Mouse (Mus musculus): ENCODE measurements around the gene Dynlrb2. TPM values are rescaled to one million over a fixed set of nuclear protein-coding genes. Genes with fewer than 3 reads are reported as not detected.

The Dynlrb2 gene
- polyA plus RNA-seq (2015; fragmentation: Nextera tagmentation; extraction: Ambion mirVana), result 60.2 and 126 TPM in 2 replicates

DNA sequence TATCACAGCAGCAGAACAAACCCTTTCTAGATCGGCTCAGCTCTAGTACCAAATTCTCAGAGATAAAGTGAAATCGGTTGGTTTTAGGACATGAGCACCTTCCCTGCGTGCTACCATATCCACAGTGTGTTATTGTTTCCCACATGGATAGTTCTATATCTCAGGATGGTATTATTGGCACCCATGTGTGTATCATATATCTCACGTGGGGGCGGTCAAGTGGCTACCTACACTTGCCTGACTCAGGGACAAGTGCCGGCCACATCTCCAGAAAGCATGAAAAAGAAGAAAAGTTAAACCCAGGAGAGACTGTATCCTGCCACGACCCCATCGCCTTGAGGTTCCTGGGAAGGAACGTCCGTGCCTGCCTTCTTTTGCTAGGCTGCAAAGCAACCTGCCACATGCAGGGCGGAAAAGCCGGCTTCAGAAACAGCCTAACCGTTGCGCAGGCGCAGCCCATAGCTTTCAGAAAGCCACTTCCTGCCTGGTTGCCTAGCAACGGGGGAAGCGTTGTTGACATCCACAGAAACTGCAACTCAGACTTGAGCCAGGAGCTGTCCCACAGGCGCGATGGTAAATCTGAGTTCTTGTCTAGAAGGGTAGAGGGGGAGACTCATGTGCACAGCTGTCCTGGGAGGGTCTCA, at the start of gene Dynlrb2:
Dynlrb2 (plus strand) TSS at position 498 of the 644 bp plus-strand sequence.
- Histone ChIP-seq H3K4me3 (replicated peaks) (peak within 1 kb of the TSS; percentile 40), H3K9me3 (replicated peaks) (no peaks in the 10 kb centered on the region), H3K27ac (replicated peaks) (no peak within 1 kb of the TSS), H3K4me2 (replicated peaks) (peak within 1 kb of the TSS; percentile 75), H3K9ac (no peak within 1 kb of the TSS), H3K27me3 (no peaks in the 10 kb centered on the region), H3K36me3 (no peaks in the 10 kb centered on the region), H3K4me1 (peaks cover 9% of the 10 kb centered on the region)
- ATAC-seq (ENCODE audit: insufficient number of reproducible peaks, low FRiP score, low TSS enrichment, low read depth), result peak; percentile 79
- WGBS, result 8% methylated on average over 19 of the region's 19 CpGs

DNA sequence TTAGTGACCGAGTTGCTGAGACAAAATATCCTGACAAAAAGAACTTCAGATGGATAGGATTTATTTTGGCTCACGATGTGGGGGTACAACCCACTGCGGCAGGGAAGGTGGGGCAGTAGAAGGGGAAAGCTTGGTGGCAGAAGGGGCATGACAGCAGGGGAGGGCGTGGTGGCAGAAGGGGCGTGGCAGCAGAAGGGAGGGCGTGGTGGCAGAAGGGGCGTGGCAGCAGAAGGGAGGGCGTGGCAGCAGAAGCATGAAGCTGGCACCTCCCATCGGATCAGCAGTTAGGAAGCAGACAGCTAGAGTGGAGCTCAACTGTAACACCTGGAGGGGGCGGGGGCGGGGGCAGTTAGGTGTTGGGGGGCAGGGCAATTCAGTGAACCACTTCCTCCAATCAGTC, 46.2 kb upstream of the Dynlrb2 start:
- H3K9me3 ChIP-seq (replicated peaks), result no peaks in the 10 kb centered on the region
- H3K9ac ChIP-seq, result no peak overlapping the region
- H3K4me3 ChIP-seq (replicated peaks), result no peak overlapping the region
- no peak for ATAC-seq (ENCODE audit: insufficient number of reproducible peaks, low FRiP score, low TSS enrichment, low read depth)
- 77% methylated on average over 11 of the region's 11 CpGs for WGBS
- no peak overlapping the region for H3K4me2 ChIP-seq (replicated peaks)
- H3K4me1 ChIP-seq, result no peaks in the 10 kb centered on the region
- no peaks in the 10 kb centered on the region for H3K27me3 ChIP-seq
- no peak overlapping the region for H3K27ac ChIP-seq (replicated peaks)
- H3K36me3 ChIP-seq, result no peaks in the 10 kb centered on the region

DNA sequence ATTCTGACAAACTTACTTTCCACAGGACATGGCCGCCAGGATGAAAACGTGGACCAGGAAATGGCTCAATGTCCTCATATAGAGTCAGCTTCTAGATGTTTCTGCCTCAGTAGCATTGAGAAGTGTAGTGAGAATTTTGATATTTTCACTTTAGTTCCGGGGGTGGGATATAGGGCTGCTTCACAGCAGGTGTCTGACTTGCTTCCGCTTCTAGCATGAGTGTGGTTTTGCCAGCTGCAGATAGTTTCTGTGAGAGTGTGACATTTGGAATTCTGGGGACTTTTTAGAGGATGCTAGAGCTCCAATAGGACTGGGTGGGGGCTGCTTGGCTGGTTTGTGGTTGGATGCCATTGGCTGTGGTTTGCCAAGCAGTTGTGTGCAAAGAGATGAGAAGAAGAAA, 43.3 kb upstream of the Dynlrb2 start:
- Histone ChIP-seq H3K9me3 (replicated peaks) (no peaks in the 10 kb centered on the region), H3K27me3 (no peaks in the 10 kb centered on the region), H3K4me1 (no peaks in the 10 kb centered on the region), H3K36me3 (no peaks in the 10 kb centered on the region), H3K27ac (replicated peaks) (no peak overlapping the region), H3K4me3 (replicated peaks) (no peak overlapping the region), H3K9ac (no peak overlapping the region), H3K4me2 (replicated peaks) (no peak overlapping the region)
- 78% methylated on average over 4 of the region's 4 CpGs for WGBS
- no peak for ATAC-seq (ENCODE audit: insufficient number of reproducible peaks, low FRiP score, low TSS enrichment, low read depth)

DNA sequence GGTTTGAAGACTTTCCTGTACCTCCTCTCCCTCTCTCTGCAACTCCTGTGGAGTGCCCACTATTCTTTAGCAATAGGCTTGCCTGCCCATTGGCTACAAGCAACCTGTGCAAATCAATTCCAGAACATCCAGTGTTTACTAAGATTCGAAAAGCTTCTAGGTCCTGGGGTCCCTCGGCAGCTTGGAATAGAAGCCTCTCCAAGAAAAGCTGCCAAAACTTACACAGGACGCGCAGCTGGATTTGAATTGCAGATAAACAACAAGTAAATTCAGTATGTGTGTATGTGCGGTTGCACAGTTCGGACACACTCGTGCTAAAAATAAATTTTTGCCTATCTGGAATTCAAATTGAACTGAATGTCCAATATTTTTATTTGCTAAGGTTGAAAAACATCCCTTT, 38.2 kb upstream of the Dynlrb2 start:
- no peak overlapping the region for H3K9ac ChIP-seq
- WGBS, result 50% methylated on average over 7 of the region's 7 CpGs
- H3K4me3 ChIP-seq (replicated peaks), result no peak overlapping the region
- no peaks in the 10 kb centered on the region for H3K9me3 ChIP-seq (replicated peaks)
- H3K4me2 ChIP-seq (replicated peaks), result no peak overlapping the region
- H3K27ac ChIP-seq (replicated peaks), result no peak overlapping the region
- no peaks in the 10 kb centered on the region for H3K27me3 ChIP-seq
- ATAC-seq (ENCODE audit: insufficient number of reproducible peaks, low FRiP score, low TSS enrichment, low read depth), result no peak
- no peaks in the 10 kb centered on the region for H3K36me3 ChIP-seq
- H3K4me1 ChIP-seq, result no peaks in the 10 kb centered on the region

DNA sequence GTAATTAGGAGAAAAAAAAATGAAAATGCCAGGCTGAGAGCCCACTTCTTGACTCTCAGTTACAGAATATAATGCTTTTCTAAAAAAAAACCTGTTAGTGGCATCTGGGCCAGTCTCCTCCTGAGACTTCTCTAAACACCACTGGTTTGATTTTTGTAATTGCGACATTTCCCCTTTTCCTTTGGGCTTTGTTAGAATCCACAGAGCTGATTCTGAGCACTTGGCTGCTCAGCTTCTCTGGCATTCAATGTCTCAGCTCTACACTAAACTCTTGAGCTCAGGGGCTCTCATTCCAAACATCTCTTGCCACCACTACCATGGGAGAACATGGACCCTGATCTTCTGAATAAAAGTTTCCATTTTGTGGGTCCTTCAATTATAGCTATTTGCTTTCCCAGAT, 37.7 kb upstream of the Dynlrb2 start:
- Histone ChIP-seq H3K27ac (replicated peaks) (no peak overlapping the region), H3K27me3 (no peaks in the 10 kb centered on the region), H3K9me3 (replicated peaks) (no peaks in the 10 kb centered on the region), H3K4me3 (replicated peaks) (no peak overlapping the region), H3K4me1 (no peaks in the 10 kb centered on the region), H3K4me2 (replicated peaks) (no peak overlapping the region), H3K9ac (no peak overlapping the region), H3K36me3 (no peaks in the 10 kb centered on the region)
- WGBS, result 46% methylated on average over 1 of the region's 1 CpGs
- no peak for ATAC-seq (ENCODE audit: insufficient number of reproducible peaks, low FRiP score, low TSS enrichment, low read depth)

DNA sequence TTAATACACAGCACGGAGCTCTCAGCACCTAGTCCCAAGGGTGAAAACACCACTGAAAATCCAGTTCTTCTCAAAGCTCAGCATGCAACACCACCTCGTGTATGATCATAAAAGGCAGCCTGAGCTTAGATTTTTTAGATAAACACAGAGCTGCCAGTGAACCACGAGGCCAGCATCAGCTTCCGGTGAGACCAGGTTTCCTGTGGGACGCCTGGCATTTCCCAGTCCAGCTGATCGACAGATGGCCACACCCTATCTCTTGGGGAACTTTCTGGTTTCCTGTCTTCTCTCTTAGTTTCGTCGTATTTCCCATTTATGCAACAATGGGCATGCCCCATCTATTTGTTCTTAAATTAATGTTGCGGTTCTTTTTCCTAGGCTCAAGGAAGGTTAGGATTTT, 26.8 kb upstream of the Dynlrb2 start:
- H3K4me1 ChIP-seq, result no peaks in the 10 kb centered on the region
- H3K36me3 ChIP-seq, result no peaks in the 10 kb centered on the region
- WGBS, result 80% methylated on average over 9 of the region's 9 CpGs
- no peak overlapping the region for H3K27ac ChIP-seq (replicated peaks)
- no peaks in the 10 kb centered on the region for H3K9me3 ChIP-seq (replicated peaks)
- no peaks in the 10 kb centered on the region for H3K27me3 ChIP-seq
- no peak overlapping the region for H3K9ac ChIP-seq
- no peak overlapping the region for H3K4me3 ChIP-seq (replicated peaks)
- no peak overlapping the region for H3K4me2 ChIP-seq (replicated peaks)
- no peak for ATAC-seq (ENCODE audit: insufficient number of reproducible peaks, low FRiP score, low TSS enrichment, low read depth)

DNA sequence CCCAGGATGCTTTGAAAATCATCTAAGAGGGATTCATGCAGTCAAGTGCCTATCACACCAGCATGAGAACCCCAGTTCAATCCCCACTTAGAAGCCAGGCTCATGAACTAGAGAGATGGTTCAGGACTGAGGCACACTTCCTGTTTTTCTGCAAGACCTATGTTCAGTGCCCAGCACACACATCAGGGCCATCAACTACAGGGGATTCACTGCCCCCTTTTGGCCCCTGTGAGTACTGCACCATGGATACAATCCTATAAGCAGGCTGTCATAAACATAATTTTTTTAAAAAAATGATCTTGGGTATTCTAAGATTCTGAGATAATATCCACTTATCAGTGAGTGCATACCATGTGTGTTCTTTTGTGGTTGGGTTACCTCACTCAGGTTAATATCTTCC, 26.1 kb upstream of the Dynlrb2 start:
- H3K9me3 ChIP-seq (replicated peaks), result no peaks in the 10 kb centered on the region
- no peak overlapping the region for H3K4me3 ChIP-seq (replicated peaks)
- H3K9ac ChIP-seq, result no peak overlapping the region
- H3K27me3 ChIP-seq, result no peaks in the 10 kb centered on the region
- no peak overlapping the region for H3K27ac ChIP-seq (replicated peaks)
- ATAC-seq (ENCODE audit: insufficient number of reproducible peaks, low FRiP score, low TSS enrichment, low read depth), result no peak
- H3K36me3 ChIP-seq, result no peaks in the 10 kb centered on the region
- H3K4me2 ChIP-seq (replicated peaks), result no peak overlapping the region
- no peaks in the 10 kb centered on the region for H3K4me1 ChIP-seq

DNA sequence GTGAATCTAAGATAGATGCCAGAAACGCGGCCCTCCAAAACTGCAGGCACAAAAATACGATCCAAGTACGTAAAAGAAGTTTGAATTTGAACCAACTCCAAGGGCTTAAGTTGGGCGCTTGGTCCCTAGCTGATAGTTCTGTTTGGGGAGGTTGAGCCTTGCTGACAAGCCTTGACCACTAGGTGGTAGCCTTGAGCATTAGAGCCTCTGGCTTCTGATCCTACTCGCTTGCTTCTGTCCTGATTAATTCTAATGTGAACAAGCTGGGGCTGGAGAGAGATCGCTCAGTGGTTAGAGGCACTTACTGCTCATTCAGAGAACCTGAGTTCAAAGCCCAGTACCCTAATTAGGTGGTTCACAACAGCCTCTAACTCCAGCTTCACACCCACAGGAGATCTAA, 23.9 kb upstream of the Dynlrb2 start:
- no peak overlapping the region for H3K27ac ChIP-seq (replicated peaks)

DNA sequence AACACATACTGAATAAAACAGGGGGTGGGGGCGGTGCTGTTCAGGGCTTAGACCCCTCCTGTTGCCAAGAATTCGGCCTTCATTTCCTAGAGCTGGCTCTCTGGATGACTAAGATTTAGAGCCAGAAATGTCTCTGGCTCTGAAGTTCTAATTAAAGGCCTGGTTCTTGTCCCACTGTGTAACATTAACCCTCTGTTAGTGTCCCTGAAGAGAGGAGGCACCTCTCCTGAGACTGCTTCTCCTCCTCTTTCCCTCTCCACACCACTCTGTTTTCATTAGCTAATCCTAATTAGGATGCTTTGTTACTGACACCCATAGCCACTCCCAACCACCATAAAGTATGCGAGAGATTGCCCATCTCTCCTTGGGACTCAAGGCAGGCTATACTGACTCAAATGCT, 22.0 kb upstream of the Dynlrb2 start:
- no peaks in the 10 kb centered on the region for H3K27me3 ChIP-seq
- H3K4me2 ChIP-seq (replicated peaks), result no peak overlapping the region
- no peak overlapping the region for H3K27ac ChIP-seq (replicated peaks)
- H3K9ac ChIP-seq, result no peak overlapping the region
- no peaks in the 10 kb centered on the region for H3K9me3 ChIP-seq (replicated peaks)
- no peaks in the 10 kb centered on the region for H3K36me3 ChIP-seq
- no peak overlapping the region for H3K4me3 ChIP-seq (replicated peaks)
- no peak for ATAC-seq (ENCODE audit: insufficient number of reproducible peaks, low FRiP score, low TSS enrichment, low read depth)
- WGBS, result 40% methylated on average over 3 of the region's 3 CpGs
- no peaks in the 10 kb centered on the region for H3K4me1 ChIP-seq

More for the DNA sequence above, 23.9 kb upstream of the Dynlrb2 start:
- Histone ChIP-seq H3K36me3 (no peaks in the 10 kb centered on the region), H3K4me3 (replicated peaks) (no peak overlapping the region), H3K9me3 (replicated peaks) (no peaks in the 10 kb centered on the region), H3K27me3 (no peaks in the 10 kb centered on the region), H3K4me2 (replicated peaks) (no peak overlapping the region), H3K4me1 (no peaks in the 10 kb centered on the region), H3K9ac (no peak overlapping the region)
- ATAC-seq (ENCODE audit: insufficient number of reproducible peaks, low FRiP score, low TSS enrichment, low read depth), result peak; percentile 19; the same call in 1 of the 2 replicates
- 17% methylated on average over 7 of the region's 7 CpGs for WGBS

DNA sequence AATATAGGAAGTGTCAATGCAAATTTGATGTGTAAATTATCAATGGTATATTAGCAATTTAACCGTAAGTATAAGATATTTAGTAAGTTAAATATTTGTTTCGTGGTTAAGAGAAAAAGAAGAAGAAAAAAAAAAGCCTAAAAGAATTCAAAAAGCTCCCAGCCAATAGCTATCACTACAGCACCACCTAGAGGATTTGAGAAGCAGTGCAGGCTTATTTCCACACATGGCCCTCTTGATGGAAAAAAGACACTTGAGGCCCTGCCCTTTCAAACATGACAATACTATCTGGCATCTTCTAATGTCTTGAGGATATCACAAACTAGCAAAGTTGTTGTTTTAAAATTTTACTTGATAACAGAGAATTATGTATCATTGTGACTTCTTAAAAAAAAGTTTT, 20.7 kb upstream of the Dynlrb2 start:
- H3K4me2 ChIP-seq (replicated peaks), result peak overlapping the region; percentile 17; the same call in 1 of the 2 replicates
- H3K4me3 ChIP-seq (replicated peaks), result no peak overlapping the region
- H3K9me3 ChIP-seq (replicated peaks), result no peaks in the 10 kb centered on the region
- no peaks in the 10 kb centered on the region for H3K4me1 ChIP-seq
- no peak overlapping the region for H3K27ac ChIP-seq (replicated peaks)
- H3K36me3 ChIP-seq, result no peaks in the 10 kb centered on the region
- no peak for ATAC-seq (ENCODE audit: insufficient number of reproducible peaks, low FRiP score, low TSS enrichment, low read depth)
- H3K9ac ChIP-seq, result no peak overlapping the region
- H3K27me3 ChIP-seq, result no peaks in the 10 kb centered on the region
- WGBS, result 10% methylated on average over 2 of the region's 2 CpGs

DNA sequence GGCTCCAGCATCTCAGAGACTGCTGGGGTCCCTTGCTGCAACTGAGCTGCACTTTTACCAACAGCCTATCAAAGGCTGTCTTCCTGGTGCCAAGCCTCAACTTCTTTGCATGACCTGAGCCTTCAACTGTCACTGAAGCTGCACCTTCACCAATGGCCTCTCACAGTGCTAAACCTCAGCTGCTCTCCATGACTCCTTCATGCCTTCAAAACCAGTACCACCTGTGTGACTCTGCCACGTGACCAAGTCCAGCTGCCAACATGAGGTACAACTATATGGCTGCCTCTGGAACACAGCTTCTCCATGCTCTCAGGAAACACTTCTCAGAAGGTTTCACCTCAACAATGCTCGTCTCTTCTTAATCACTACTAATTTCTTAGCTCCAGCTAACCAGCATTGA, 16.2 kb upstream of the Dynlrb2 start:
- H3K27ac ChIP-seq (replicated peaks), result no peak overlapping the region
- no peak overlapping the region for H3K4me2 ChIP-seq (replicated peaks)
- H3K4me3 ChIP-seq (replicated peaks), result no peak overlapping the region
- no peak overlapping the region for H3K9ac ChIP-seq
- H3K9me3 ChIP-seq (replicated peaks), result no peaks in the 10 kb centered on the region
- no peak for ATAC-seq (ENCODE audit: insufficient number of reproducible peaks, low FRiP score, low TSS enrichment, low read depth)
- H3K36me3 ChIP-seq, result no peaks in the 10 kb centered on the region
- H3K27me3 ChIP-seq, result no peaks in the 10 kb centered on the region
- no peaks in the 10 kb centered on the region for H3K4me1 ChIP-seq
- 67% methylated on average over 2 of the region's 2 CpGs for WGBS

DNA sequence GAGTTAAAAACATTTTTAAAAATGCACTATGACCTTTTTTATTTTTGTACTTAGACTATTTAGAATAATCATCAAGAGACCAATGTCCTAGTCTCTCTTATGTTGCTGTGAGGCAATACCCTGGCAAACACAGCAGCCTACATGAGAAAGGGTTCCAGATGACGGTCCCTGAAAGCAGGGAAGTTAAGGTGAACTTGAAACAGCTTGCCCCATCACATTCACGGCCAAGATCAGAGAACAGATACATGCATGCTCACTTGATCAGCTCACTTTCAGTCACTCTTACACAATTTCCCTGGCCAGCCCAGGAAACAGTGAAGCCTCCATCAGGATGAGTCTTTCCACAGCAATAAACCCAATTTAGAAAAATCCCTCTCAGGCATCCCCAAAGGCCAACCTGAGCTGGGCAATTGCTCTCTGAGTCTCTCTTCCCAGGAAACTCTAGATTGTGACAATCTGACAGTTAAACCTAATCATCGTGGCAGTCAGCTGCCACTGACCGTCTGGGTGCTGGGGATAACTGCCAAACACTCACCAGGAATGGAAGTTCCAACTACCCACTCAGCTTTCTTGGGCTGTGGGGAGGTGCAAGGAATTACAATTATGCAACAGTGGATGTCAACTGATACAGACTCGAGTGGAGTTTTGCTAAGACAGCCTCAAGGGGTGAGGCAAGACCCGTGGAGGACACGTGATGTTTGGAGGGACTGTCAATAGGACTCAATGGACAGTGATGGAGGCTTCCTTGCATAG, 4.5 kb upstream of the Dynlrb2 start:
- WGBS, result 72% methylated on average over 7 of the region's 7 CpGs
- H3K27me3 ChIP-seq, result no peaks in the 10 kb centered on the region
- no peak overlapping the region for H3K4me3 ChIP-seq (replicated peaks)
- peaks cover 9% of the 10 kb centered on the region for H3K4me1 ChIP-seq
- H3K9me3 ChIP-seq (replicated peaks), result no peaks in the 10 kb centered on the region
- H3K27ac ChIP-seq (replicated peaks), result no peak overlapping the region
- H3K4me2 ChIP-seq (replicated peaks), result no peak overlapping the region
- no peak for ATAC-seq (ENCODE audit: insufficient number of reproducible peaks, low FRiP score, low TSS enrichment, low read depth)
- H3K36me3 ChIP-seq, result no peaks in the 10 kb centered on the region
- H3K9ac ChIP-seq, result no peak overlapping the region
